Mouse (Mus musculus): Measurements from ENCODE around the gene Nop53. TPM values are rescaled to one million over a fixed set of nuclear protein-coding genes. Genes with fewer than 3 reads are reported as not detected.
"Not testable (repeated sequence)": the region's sequence is repeated elsewhere in the genome, so short reads cannot be mapped to it uniquely, and the experiment has no call there.

The Nop53 gene
- total RNA-seq, 2 experiments from 2014 or later, result 135 to 141 TPM

DNA sequence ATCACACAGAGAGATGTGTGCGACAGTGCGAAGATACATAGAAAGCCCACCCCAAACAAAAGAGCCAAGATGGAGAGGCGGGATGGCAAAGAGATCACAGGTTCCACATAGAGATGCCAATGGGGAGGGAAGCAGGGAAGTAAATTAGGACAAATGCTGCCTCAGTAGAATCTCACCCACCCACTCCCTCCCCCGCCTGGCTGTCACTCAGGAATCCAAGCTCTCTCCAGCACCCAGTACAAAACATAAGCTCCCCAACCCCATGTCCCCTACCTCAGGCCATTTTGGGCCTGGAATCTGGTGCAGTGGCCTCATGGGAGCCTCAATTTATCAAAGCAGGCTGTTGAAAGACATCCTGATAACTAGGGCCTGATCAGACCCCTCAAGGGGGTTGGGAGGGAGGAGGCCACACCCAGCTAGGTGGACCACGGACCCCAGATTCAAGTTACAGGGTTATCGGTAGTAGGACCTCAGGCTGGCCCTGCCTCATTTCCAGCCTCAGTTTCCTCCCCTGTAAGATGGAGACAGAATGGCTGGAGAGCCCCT lies 25.2 kb downstream of the Nop53 start:
- no peak for DNase-seq

DNA sequence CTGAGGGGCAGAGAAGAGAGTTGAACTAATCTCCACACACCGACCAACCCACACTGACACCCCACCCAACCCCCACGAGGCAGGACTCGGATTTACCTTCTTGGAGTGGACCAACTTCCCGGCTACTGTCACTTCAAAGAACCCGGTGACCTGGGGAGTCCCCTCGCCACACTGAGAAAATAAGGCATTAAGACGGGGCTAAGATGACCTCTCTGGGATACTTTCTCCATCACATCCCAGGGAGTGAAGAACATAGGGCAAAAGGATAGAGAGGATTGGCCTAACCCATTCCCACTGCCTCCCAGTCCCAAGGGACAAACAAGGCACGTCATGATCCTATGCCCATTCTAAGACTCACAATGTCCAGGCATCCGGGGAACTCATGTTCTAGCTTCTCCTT lies 25.9 kb downstream of the Nop53 start:
- DNase-seq, result no peak

DNA sequence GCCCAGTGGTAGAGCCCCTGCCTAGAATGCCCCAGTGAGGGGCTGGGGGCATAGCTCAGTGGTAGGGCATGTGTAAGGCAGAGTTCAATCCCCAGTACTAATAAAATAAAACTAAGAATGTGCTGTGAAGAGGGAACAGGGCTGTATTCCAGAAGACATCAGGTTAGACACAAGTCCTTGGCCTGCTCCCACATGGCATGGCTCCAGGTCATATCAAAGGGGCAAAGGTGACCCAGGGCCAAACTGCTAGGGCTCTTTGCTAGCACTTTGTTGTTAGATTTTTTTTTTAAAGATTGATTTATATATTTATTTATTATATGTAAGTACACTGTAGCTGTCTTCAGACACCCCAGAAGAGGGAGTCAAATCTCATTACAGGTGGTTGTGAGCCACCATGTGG lies 27.5 kb downstream of the Nop53 start:
- DNase-seq, result no peak

DNA sequence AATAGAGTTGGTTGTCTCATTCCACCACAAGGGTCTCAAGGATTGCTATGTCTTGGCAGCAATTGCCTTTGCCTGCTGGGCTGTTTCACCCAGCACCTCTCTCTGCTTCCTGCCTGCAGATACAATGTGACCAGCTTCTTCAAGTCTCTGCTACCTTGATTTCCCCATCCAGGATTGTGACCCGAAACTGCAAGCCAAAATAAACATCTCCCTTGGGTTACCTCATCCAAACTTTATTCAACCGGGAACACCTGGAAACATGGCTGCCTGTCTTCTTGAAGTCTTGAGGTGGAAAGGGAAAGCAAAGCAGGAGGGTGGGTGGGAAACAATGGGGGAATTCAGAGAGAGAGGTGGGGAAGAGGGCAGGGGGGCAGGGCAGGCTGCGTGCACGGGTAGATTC lies 28.9 kb downstream of the Nop53 start:
- no peak for DNase-seq

DNA sequence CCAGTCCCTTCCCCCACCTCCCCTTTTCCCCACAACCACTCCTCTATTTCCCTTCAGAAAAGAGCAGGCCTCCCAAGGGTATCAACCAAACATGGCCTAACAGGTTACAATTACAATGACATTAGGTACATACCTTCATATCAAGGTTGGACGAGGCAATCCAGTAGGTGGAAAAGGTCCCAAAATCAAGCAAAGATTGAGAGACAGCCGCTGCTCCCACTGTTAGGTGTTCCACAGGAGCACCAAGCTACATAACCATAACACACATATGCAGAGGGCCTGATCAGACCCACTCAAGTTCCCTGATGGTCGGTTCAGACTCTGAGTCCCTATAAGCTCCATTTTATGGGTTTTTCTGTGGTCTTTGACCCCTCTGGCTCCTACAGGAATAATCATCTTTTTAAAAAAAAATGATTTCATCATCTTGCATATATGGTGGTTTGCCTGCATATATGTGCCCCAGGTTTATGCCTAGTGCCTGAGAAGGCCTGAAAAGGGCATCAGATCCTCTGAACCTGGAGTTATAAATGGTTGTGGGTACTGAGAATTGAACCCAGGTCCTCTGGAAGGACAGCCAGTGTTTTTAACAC lies 29.6 kb downstream of the Nop53 start:
- no peak for DNase-seq

DNA sequence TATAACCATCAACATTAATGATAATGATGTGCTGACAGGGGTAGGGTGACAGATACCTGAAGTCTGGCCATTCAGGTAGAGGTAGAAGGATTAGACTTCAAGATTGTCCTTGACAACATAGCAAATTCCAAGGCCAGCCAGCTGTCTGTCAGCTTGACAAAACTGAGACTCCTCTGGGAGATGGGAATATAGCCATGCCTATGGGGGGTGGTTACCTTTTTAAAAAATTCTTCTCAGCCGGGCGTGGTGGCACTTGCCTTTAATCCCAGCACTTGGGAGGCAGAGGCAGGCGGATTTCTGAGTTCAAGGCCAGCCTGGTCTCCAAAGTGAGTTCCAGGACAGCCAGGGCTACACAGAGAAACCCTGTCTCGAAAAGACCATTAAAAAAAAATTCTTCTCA lies 30.2 kb downstream of the Nop53 start:
- DNase-seq, result not testable (repeated sequence)

DNA sequence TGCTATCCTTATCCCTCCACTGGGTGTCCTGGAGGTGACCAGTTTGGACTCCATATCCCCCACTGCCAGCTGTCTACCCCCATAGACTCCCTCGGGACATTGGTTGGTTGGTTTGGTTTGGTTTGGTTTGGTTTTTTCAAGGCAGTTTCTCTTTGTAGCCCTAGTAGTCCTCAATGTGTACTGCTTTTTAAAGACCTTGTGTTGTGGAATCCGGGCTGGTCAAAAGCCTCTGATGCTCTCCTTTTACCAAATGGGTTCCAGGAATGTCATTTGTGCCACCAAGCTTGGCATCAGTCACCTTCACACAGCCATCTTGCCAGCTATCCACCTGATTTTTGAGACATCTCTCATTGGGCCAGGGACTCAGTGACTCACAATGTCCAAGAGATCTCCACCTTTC lies 31.1 kb downstream of the Nop53 start:
- no peak for DNase-seq

DNA sequence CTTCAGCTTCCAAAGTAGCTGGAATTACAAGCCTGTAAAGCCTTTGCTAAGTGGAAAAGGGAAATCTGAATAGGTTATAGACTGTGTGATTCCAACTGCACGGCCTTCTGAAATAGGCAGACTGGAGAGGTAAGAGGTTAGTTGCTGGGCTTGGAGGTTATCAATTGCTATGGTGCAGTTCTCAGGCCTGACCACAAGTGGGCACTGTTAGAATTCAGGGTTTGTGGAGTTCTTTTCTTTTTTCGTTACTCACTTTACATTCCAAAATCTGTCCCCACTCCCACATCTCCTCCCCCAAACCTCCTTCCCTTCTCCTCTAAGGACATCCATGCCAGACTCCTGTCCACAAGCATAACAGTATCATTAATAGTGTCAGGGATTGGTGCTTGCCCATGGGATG lies 31.6 kb downstream of the Nop53 start:
- peak; percentile 41 for DNase-seq

DNA sequence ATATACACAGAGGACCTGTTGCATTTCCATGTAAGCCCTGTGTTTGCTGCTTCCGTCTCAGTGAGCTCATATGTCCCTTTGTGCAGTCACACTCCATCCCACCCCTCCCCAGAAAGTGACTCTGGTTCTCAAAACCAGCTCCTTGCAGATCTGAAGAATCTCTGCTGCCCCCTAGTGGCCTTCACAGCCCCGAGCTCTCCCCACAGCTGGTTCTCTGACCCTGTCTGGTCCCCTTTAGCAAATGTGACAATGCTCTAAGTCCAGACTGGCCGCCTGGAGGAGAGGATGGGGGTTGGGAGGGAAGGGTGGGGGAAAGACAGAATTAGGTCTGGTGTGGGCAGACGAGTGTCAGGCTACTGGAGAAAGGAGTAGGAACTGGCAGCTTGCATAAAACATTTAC lies 33.7 kb downstream of the Nop53 start:
- DNase-seq, result peak; percentile 81

DNA sequence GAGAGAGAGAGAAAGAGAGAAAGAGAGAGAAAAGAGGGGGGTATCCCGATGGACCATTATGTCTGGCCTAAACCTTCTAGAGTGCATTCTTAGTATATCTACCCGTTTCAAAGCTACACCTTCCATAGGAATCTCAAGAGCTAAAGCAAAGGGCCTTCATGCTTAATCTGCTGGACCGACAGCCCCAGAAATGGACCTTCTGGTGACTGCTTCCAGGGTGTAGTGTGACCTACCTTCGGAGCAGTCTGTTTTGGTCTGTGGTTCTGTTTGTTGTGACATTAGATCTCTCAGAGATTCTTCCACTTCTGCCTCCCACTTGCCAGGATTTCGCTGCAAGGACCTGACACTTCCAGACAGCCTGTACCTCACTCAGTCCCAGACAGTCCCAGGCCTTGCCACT lies 35.4 kb downstream of the Nop53 start:
- no peak for DNase-seq

DNA sequence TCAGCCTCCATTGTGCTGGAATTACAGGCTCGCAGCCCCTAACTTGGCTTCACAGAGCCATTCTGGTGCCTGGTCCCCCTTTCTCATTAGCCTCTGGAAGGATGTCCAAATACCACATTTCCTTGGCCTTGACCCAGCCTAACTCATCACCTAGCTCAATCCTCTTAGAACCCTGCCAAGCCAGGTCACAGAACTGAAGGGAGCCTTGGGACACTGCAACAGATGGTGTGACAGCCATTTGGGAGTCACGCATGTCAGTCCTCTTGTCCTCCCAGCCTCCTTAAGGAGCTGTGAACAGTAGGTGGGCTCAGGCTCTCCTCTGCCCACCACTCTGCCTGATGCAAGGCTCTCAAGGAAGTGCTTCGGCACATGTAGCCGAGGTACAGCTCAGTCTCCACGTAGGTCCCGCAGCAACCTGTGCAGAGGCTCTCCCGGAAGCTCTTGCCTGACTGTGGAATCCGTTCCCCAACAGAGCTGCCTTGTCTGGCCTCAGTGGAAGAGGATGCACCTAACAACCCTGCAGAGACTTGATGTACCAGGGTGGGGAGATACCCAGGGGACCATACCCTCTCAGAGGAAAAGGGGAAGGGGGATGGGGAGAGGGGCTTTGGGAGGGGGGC lies 37.8 kb downstream of the Nop53 start:
- DNase-seq, result no peak

DNA sequence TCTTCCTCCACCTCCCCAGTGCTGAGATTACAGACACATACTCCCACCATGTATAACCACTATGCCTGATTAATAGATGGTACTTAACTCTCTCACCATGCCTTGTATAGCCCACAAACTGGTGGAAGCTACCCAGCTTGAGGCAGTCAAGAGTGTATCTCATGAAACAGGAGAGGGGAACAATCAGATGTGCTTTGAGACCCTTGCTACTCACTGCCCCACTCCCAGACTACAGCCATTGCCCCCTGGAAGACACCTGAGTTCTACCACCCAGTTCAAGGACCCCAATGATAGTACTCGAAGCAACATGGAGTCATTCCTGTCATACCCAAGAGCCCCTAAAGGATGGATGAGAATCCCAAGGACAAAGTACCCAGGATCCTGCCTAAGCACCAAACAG lies 39.3 kb downstream of the Nop53 start:
- no peak for DNase-seq

DNA sequence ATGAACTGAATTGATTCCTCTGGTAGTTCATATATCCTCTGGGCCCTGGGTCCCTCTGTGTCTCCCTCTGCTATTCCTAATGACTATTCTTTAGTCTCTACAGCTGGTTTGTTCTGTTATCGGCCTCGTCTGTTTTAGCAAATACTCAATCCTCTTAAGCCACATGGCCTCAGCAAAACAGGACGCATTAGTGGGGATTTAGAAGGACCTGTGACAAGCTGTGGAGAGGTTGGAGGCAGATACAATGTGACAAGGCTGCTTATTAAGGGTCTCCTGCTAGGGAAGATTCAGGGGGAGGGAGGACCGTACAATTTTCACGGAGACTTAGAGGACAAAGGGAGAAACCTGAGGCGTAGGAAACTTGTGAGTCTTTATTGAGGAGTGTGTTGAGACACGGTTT lies 40.0 kb downstream of the Nop53 start:
- no peak for DNase-seq

DNA sequence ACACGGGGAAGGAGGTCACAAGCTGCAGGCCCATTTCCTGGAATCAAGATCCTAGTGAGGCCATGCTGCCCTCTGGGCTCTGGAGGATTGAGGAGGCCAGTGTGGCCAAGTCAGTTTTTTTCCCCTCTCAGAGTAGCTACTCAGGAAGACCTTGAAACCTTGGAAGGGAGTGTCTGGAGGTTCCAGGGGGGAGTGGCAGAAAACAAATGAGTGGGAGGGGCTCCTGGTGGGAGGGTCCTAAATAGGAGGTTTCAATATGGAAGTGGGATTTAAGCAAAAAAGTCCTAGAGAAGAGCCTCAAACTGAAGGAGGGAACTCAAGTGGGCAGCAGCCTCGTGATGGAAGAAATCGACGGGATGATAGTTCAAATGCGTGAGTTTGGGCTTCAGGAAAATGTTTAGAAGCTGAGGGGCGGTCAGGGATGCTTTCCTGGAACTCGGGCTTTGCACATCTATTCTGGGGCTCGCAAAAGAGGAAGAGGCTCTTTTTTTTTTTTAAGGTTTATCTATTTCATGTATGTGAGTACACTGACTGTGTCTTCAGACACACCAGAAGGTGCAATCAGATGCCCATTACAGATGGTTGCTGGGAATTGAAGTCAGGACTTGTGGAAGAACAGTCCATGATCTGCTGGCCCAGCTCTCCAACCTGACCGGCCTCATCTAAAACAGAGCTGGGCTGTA lies 44.4 kb downstream of the Nop53 start:
- DNase-seq, result no peak

DNA sequence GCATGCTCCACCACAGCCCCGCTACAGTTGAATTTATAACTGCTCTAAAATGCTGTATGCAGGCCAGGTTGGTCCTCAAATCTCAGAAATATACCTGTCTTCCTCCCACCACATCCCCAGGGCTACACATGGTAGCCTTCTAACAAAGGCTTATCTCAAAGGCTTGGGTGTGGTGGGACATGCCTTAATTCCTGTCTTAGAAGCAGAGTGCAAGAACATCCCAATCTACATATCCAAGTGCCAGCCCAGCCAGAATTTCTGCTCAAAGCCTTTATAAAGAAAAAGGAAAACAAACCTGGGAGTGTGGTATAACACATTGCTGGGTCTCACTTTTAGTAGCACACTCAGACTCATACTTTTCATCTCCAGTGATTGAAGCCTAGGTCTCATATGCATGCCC lies 51.6 kb downstream of the Nop53 start:
- DNase-seq, result no peak

Other genes with a start within 250 kb of the Nop53 start
- not detected for gene Obox5, start 195.9 kb downstream of the Nop53 start, total RNA-seq (2021)
- gene Obox6, start 106.4 kb downstream of the Nop53 start, total RNA-seq (2021), result not detected
- gene Crx, start 66.1 kb downstream of the Nop53 start, total RNA-seq (2021), result not detected
- gene Crxos, start 63.5 kb downstream of the Nop53 start, total RNA-seq (2021), result not detected
- gene Selenow, start 23.7 kb downstream of the Nop53 start, total RNA-seq (2021), result 100 to 1,000 TPM; 672 to 685 TPM
- 100 to 1,000 TPM; 110 to 126 TPM for gene Ehd2, start 21.5 kb upstream of the Nop53 start, total RNA-seq (2021)
- gene Bicra, start 101.8 kb upstream of the Nop53 start, total RNA-seq (2021), result 10 to 100 TPM in 1 of 2 experiments, 1 to 10 TPM in 1; 8.2 to 11.5 TPM
- not detected for gene Zfp541, start 115.7 kb upstream of the Nop53 start, total RNA-seq (2021)
- gene Napa, start 152.4 kb upstream of the Nop53 start, total RNA-seq (2021), result 100 to 1,000 TPM; 123 to 145 TPM
- 10 to 100 TPM; 12.0 to 13.1 TPM for gene Kptn, start 173.8 kb upstream of the Nop53 start, total RNA-seq (2021)
- under 1 TPM; 0.75 to 0.86 TPM for gene Slc8a2, start 183.8 kb upstream of the Nop53 start, total RNA-seq (2021)
- gene Meis3, start 229.0 kb upstream of the Nop53 start, total RNA-seq (2021), result 1 to 10 TPM; 4.2 to 6.8 TPM